Mouse (Mus musculus) megakaryocyte, embryonic 14.5 days (primary cell): ENCODE results near the gene Cenpu.

Experiments
- FLI1 ChIP-seq: IDR thresholded peaks from 2 replicates; pipeline ENCODE4 v1.6.1; 2012; ENCODE audit warnings: low read length, inconsistent platforms, mixed read lengths
- GATA1 ChIP-seq: IDR thresholded peaks from 3 replicates; pipeline ENCODE4 v1.6.1; 2012; ENCODE audit warnings: mixed read lengths, low read length, inconsistent platforms, borderline replicate concordance

DNA sequence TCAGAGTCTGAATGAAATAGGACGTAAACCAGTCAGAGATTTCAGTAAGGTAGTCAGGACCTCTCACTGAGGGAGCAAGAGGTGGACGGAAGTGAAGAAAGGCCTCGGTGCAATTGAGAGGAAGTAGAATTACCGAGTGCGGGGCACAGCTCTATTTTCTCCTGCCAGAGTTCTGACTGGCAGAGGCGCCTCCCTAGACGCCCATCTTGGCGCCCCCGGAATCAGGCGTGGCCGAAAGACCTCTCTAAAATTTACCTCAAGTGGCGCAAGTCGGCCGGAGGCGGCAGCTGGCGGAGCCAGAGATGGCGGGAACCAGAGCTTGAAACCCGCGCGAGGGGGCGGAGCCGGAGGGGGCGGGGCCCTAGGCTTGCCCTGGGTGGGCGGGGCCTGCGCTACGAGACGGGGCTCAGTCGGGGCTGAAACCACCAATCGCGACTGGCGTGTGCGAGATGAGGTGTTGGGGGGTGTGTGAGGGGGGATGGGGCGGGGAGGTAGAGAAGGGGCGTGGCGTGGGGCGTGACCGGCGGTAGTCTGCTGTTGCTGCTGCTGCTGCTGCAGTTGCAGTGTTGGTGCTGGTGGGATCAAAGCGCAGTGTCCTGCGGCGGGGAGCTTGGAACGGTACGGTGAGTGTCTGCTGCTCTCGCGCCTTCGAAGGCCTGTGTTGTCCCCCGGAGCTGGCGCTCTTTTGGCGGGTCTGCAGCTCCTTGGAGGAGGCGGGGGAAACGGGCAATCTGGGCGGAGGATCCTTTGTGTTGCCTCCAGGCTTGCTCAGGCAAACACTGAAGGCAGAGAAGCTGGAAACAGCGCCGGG, 65.3 kb downstream of the Cenpu start, which contains the start of the genes Primpol and Casp3:
- no peak for TF ChIP-seq GATA1
- no peak for TF ChIP-seq FLI1
